ENCODE assay signal across 7 mouse cellular contexts in the genomic region with DNA sequence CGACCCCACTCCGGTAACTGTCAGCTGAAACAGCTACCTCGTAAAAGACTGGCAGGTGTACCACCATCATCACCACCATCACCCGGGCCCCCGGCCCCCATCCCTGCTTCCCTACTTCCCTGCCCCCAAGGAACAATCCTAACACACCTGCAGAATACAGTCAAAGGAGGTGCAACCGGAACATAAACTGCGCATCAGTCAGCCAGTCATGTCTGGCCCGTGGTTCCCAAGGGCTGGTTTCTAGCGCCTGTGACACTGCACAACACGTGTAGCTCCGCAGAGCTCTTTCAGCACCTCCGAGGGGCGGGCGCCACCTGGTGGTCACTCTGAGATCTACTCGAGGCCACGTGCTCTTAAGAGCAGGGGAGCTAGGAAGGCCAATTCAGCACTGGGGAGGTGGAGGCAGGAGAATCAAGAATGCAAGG. TPM values are rescaled to one million over a fixed set of nuclear protein-coding genes. Genes with fewer than 3 reads are reported as not detected.
A peak's percentile ranks its signal among the peaks of the same experiment; 100 is the strongest.
DNase-seq lines count a peak whose midpoint lies in the region; ATAC-seq and TF ChIP-seq lines count a peak whose summit lies in the region.

No protein-coding gene starts in this region.

- H3K4me2 ChIP-seq in midbrain, embryonic 13.5 days (replicated peaks): no peak overlapping the region

- H3K4me1 ChIP-seq in midbrain, embryonic 13.5 days (replicated peaks): peaks cover 18% of the 10 kb centered on the region
- H3K4me1 ChIP-seq in small intestine, adult 2 months (ENCODE audit: control insufficient read depth, insufficient read depth, insufficient read length, low read length): no peaks in the 10 kb centered on the region

- no peaks in the 10 kb centered on the region for H3K9me3 ChIP-seq in midbrain, embryonic 13.5 days

- H3K9ac ChIP-seq in midbrain, embryonic 13.5 days (replicated peaks): no peak overlapping the region

- 32% methylated on average over 16 of the region's 16 CpGs for WGBS in midbrain, embryonic 13.5 days
- WGBS in small intestine, adult 2 months: 25% methylated on average over 16 of the region's 16 CpGs

- TF ChIP-seq POLR2A in small intestine, adult 2 months (IDR thresholded peaks at IDR 0.05; ENCODE audit: low read depth, low read length): no peak

- H3K36me3 ChIP-seq in midbrain, embryonic 13.5 days: no peaks in the 10 kb centered on the region
- H3K36me3 ChIP-seq in small intestine, adult 2 months (ENCODE audit: control insufficient read depth, insufficient read depth, low read length): no peaks in the 10 kb centered on the region

- DNase-seq in adrenal gland, adult (ENCODE audit: inconsistent age in 2 of 2, low spot score in 1 of 2): peak; percentile 84 to 93
- DNase-seq in embryo, embryonic 10.5 days (ENCODE audit: low spot score): peak; percentile 93
- DNase-seq in gastrocnemius, postnatal 36 days: peak; percentile 80 to 81
- DNase-seq in kidney, adult 11 months: peak; percentile 59
- DNase-seq in left cerebral cortex, postnatal 4 days: peak; percentile 94

- TF ChIP-seq CTCF in small intestine, adult 2 months (IDR thresholded peaks at IDR 0.05; ENCODE audit: extremely low read depth, insufficient read length, insufficient replicate concordance, low read depth, low read length): peak; percentile 95

- peak; percentile 86 for ATAC-seq in midbrain, embryonic 13.5 days

- intact Hi-C loops in gastrocnemius, postnatal 36 days (cut with DNase I): loop anchor here (5.0 kb wide), 1 partner anchor 715 kb away; no protein-coding TSS in a partner anchor
- intact Hi-C loops in left cerebral cortex, postnatal 4 days (cut with DNase I): loop anchor here (10.0 kb wide), 1 partner anchor 578 kb away; no protein-coding TSS in a partner anchor

- H3K27ac ChIP-seq in midbrain, embryonic 13.5 days: no peak overlapping the region
- H3K27ac ChIP-seq in small intestine, adult 2 months (ENCODE audit: insufficient read depth, low read depth, low read length): no peak overlapping the region

- H3K27me3 ChIP-seq in midbrain, embryonic 13.5 days: no peaks in the 10 kb centered on the region
- no peaks in the 10 kb centered on the region for H3K27me3 ChIP-seq in small intestine, adult 2 months (ENCODE audit: control insufficient read depth, insufficient read depth, low read length)

- H3K4me3 ChIP-seq in midbrain, embryonic 13.5 days (replicated peaks): no peak overlapping the region
- no peak overlapping the region for H3K4me3 ChIP-seq in small intestine, adult 2 months (ENCODE audit: low read depth, low read length)

RNA-seq across cellular contexts. Expression of a gene that starts 2.6 kb away (rescaled TPM):
- 10 to 100 TPM; 14.0 to 16.5 TPM for total RNA-seq in gastrocnemius, postnatal 36 days (2021)
- 10 to 100 TPM; 69.8 to 70.3 TPM for total RNA-seq in left cerebral cortex, postnatal 4 days (2021)
- polyA plus RNA-seq in midbrain, embryonic 13.5 days (2015; fragmentation: Nextera tagmentation; extraction: Ambion mirVana): 84.0 and 87.2 TPM in 2 replicates
- polyA plus RNA-seq in small intestine, adult 2 months (2012; rRNA removed): 5.7 and 7.2 TPM in 2 replicates

Comparison
In these comparisons a context has a peak if more than half of its experiments do, and no peak if none do; other contexts are left out.
1. RNA of a gene that starts 2.6 kb away (total RNA-seq): 69.8 to 70.3 TPM in left cerebral cortex, postnatal 4 days; 14.0 to 16.5 TPM in gastrocnemius, postnatal 36 days; every median in the first group is over 4 times any median in the second.
2. Peak in every context shown above with its lines, with median percentiles within 50 percentile points of each other: DNase-seq.